Mouse (Mus musculus) neutrophil, adult 5-6 weeks (primary cell): ENCODE measurements around the gene Asb4. TPM values are rescaled to one million over a fixed set of nuclear protein-coding genes. Genes with fewer than 3 reads are reported as not detected.

ENCODE experiments used
- ATAC-seq: fragments of 151-379, 151-347 bp; 2 replicates; pipeline ENCODE4 v1.8.0; 2017; ENCODE audit warnings: mild to moderate bottlenecking, moderate TSS enrichment; ENCODE audit not compliant: insufficient number of reproducible peaks, poor library complexity, low FRiP score, severe bottlenecking; ENCODE audit errors: extremely low read depth
- total RNA-seq: library from RNA; stranded (forward); fragments of 200-1000 nt; gene quantifications from 2 replicates; pipeline ENCODE4 v1.2.3, GENCODE M21; 2017

Asb4 gene
- total RNA-seq, 1 experiment from 2014 or later, result not detected

DNA sequence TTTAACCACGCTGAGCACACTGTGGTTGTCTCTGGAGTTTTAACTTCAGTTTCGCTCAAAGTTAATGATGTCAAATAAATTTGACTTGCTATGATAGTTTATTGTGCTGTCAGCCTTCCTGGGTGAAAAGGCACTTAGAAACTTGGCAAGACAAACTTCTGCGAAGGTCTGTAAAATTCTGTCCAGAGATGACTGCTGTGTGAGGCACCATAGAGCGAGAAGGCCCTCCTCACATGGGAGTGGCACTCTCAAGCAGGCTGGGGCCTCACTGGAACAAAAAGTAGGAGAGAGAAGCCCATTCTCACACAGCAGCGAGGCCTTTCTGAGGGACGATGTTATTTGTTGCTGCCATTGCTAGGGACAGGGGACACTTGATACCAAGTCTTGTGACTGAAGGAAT, 58.0 kb downstream of the Asb4 start:
- no peak for ATAC-seq

DNA sequence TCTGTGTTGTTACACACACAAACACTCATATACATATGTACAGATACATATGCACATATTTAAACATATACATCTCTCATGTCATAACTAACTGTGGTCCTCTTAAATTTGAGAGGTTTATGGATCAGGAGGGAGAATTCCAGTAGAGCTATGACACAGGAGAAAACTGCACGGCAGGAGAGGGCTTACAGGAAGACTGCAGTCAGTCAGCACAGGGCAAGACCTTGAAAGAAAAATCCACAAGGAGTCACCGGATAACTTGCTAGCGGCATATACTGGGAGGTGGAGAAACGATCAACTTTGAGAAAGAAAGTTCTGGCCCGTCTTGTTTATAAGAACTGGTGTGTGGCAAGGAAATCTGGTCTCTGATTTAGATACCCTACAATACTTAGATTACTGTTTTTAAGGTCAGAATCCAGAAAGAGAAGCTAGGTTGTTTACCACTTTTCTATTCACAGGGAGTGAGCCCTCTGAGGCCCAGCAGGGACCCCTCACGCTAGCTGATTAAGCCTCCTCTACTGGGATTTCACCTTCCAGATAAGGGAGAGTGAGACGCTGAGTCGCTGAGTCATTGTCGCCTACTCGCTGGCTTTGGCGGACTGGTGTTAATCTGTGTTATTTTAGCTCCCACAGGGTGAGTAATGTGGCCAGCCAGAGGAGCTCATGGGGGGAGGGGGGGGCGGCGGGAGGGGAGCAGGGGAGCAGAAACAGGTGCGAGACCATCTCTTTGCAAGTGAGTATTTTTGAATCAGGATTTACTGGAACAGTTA, 59.3 kb downstream of the Asb4 start:
- ATAC-seq, result no peak

DNA sequence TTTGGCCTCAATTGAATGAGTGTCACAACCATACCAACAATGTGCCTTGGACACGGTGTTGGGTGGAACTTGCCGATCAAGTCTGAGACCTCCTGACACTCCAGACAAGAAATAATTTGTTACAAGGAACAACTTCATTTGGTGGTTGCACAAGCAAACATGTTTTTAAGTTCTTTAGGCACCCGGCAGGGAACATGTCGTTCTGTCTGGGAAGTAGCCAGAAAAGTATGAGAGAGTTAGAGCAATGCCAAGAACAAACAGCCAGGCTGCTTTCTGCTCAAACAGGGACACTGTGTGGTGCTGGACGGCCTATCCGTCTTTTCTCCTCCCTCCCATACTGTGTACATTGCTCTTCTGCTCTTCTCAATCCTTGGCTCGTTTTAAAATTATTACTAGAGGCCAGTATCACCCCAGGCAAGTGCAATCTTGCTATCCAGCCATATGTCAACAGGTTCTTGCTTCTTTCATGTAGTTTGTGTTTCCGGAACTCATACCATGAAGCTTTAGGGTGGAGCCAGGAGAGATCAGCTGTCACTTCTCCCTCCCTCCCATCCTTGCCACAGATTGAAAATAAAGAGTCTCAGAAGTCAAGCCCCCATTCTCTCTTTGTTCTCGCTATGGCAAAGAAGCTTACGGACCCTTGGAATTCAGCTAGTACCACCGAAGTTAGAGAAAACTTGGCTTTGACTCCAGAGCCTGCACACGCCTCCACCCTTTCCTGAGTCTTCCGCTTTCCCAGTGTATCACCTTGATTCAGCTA, 60.1 kb downstream of the Asb4 start:
- no peak for ATAC-seq

DNA sequence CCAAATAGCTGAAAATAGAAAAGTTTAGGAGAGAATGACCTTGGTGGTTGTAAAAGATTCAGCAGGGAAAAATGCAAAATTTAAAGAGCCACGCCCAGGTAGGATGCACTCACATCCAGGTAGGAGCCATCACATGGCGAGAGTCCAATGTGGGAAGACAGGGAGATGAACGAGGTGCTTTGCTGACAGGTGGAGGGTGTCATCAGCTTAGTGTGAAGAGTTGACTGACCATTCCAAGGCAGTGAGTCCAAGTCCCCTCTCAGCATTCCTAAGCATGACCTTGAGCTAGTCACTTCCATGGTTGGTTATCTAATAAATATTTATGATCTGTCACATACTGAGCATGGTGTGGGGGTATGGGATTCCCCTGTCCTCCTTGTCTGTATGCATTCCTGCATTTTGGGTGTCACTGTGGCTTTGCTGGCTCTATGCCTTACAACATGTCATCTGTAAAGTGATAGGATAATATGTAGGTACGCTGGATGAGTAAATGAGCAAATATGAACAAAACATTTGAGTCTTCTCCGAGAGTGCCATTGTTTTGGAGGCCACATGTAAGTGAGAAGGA, 61.2 kb downstream of the Asb4 start:
- no peak for ATAC-seq

DNA sequence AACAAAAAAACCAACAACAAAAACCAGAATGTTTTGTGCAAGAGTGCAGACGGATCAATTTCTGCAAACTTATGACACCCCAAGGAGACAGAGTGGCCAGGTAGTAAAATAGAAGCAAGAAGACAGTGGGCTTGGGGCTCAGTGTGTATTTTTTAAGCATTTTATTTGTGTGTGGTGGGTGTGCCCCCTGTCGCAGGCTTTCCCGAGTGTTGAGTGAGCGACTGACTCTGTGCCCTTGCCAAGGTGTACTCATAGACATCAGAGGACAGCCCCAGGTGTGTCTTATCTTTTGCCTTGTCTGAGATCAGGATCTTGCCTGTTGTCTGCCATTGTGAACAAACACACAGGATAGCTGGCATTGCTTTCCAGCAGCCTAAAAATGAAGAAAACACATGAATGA, 63.8 kb downstream of the Asb4 start:
- ATAC-seq, result no peak

DNA sequence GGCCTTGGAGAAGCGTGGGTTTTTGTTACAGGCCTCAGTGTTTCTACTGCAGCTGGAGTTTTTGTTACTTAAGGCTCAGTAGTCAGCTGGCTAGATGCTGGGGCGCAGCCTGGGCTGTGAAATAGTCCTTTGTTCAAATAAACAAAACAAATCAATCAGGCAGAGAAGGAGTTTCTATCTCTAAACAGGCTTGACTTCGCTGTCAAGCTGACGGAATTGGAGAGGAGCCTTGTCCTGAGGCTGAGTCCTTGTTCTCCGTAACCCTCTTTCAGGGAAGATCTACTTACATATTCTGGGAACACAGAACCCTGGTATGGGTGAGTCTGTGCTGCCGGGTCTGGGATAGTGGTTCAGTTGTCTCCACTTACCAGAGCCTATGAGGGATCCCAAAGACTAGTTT, 64.4 kb downstream of the Asb4 start:
- ATAC-seq, result no peak

DNA sequence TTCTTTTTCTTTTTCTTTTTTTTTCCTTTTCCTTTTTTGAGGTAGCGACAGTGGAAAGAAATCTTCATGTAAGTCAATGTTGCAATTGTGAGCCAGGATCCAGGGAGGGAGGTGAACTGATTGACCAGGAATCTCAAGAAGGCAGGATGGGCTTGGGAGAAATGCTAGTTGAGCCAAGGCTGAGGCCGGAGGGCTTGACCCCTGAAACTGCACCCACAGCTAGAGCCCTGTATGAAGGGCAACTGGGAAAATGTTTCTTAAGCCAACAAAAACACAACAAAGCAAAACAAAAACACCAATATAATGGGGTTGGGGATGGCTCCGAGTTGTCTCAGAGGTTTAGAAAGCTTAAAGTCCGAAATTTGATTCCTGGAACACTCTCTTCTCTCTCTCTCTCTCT, 65.2 kb downstream of the Asb4 start:
- ATAC-seq, result no peak

DNA sequence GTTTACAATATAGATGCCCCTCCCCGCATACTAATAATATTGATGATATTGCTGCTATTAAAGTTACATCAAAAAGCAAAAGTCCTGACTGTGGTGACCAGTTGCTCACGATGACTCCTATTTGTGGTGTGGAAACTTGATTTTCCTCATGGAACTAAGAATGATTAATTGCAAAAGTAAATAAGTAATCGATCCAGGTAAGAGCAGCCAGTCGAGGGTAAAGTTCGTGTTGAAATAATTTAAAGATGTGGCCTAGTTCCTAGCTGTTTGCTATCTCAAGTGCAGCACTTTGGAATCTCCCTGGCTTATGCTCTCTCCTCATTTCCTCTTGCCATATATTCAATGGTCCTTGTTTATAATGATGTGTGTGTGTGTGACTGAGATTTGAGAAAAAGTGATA, 66.7 kb downstream of the Asb4 start:
- ATAC-seq, result no peak

DNA sequence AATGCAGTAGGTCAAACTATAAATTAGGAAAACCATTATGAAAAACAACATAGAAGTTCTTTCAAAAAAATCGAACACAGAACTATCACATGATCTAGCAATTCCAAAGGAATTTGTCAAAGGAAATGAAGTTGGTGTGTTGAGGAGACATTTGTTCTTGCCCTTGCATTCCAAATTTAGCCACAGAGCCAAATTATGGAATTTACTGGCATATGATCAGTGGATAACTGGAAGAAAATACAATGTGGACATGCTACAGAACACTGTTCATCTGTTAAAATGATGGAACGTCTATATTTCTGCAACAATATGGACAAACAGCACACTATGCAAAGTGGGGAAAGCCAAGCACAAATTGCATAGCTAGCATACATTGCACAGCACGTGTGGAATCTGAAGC, 72.7 kb downstream of the Asb4 start:
- no peak for ATAC-seq

DNA sequence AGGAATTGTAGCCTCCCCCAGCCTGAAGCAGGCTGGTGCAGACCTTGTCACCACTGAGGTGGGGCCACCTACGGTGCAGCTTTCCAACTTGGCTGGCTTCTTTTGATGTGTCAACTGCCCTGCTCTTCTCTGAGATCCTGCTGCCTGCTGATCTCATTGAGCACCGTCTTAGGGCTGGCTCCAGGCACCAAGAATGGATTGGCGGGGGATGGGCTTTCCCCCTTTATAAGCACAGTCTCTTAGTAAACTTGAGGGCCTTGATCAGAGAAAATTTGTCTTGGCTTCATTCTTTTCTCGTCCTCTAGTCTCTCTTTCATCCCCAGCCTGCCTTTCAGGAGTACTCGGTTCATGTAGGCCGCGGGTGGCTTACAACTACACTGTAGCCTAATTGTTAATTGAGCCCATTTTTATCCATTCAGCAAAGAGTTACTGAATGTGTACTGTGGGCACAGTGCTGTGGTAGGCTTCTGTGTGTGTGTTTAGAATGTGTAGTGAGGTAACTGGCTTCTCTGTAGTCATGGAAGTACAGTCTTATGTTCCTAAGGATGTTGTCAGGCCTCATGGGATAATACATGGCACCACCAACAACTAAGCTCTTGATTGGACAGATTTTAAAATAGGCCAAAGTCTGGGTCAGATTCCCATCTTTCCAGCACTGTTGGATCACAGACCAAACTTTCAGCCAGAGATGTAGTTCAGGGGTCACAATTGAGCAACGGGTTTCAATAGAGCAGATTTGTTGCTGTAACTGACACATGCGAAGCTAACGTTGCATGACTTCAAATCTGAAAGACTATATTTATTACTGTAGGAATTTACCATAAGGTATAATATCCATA, 87.5 kb downstream of the Asb4 start:
- no peak for ATAC-seq

DNA sequence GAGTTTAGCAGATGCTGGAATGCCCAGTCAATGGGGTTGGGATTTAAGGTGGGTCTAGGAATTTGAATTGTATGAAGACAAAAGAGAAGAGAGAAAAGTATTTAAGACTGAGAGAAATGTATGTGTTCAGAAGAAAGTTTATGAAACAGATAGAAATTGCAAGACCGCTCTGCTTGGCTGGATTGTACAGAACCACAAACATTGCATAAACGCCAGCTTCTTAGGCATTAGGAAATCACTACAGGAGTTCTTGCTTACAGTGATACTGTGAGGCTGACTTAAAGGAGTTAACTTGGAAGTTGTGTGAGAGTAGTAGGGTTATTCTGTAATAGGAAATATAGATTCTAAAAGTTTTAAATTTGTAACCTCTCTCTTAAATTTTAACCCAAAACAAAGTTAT, 89.5 kb downstream of the Asb4 start:
- no peak for ATAC-seq

DNA sequence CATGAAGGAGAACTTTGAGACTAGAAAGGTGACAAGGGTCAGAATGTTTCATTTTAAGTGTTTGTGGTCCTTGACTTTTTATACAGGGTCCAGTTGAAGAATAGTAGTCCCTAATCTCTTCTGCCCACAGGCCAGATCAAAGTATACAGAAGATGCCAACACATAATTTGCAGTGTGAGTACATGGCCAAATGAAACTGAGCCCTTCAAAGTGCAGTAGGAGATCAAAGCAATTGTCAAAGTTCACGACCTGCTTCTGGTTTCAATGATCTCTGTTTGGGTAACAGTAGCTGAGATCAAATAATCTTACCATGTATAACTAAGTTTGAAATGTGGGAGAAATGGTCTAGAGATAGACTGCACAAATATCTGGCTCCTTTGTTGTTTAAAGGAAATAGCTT, 90.8 kb downstream of the Asb4 start:
- ATAC-seq, result no peak

DNA sequence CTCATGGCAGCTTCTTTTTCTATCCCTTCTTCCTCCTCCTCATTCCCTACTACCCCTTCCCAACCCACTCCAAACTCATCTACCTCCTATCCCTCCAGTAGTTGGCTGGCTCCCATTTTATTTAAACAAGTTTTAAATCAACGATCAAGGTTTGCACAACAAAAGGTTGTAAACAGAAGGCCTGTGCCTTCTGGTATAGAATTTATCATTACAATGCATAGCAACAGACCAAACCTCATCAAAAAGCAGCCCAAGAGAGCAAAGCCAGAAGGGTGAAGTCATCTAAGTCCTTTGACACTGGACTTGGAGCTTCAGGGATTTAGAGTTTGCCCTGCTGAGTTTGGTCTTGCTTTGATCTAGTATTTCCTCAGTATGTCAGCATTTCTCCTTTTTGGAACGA, 97.9 kb downstream of the Asb4 start:
- ATAC-seq, result no peak

DNA sequence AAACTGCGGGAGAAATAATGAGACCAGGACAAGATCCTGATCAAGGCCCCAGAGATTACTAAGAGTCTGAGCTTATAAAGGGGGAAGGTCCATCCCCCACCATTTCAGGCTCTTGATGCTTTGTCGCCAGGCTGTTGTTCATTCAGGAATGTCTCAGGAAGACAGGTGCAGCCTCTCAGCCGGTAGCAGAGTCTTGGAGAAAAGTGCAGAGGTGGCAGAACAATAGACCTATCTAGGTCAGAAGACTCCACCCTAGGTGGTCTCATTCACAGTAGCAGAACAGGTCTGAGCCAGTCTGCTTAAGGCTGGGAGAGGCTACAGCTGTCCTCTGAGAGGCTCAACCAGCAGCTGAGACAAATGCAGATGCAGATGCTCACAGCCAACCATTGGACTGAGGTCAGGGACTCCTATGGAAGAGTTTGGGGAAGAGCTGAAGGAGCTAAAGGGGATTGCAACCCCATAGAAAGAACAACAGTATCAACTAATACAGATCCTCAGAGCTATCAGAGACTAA, 99.1 kb downstream of the Asb4 start:
- no peak for ATAC-seq

Other genes starting within 250 kb of the Asb4 start
- gene Pon1, start 189.4 kb upstream of the Asb4 start, total RNA-seq, result not detected in 2 replicates
- 0.61 and 2.9 TPM in 2 replicates for gene Pon3, start 127.1 kb upstream of the Asb4 start, total RNA-seq
- 37.7 and 39.7 TPM in 2 replicates for gene Pon2, start 84.9 kb upstream of the Asb4 start, total RNA-seq
- gene Pdk4, start 112.9 kb downstream of the Asb4 start, total RNA-seq, result not detected in 2 replicates